Mouse (Mus musculus) liver, embryonic 14.5 days (tissue): ENCODE measurements at regions not wholly inside any gene's neighbourhood (a gene's known extent, or its start where the extent isn't known, plus 50 kb on each side); places are given as distances from the start of the nearest gene placed in this dataset.

Experiments
- ATAC-seq: fragments of 200-750 bp; cut with Nextera tagmentation; 2 replicates; pipeline ENCODE4 v1.8.0; 2017; ENCODE audit warnings: moderate number of reproducible peaks, mild to moderate bottlenecking, moderate library complexity; ENCODE audit not compliant: insufficient read depth
- DNase-seq, 3 experiments: peaks; one replicate each; pipeline ENCODE4 v3.0.0-alpha.2; 2012 to 2013; ENCODE audit warnings: low read depth in 3 of 3, low spot score in 3 of 3
- H3K27ac ChIP-seq: fragments of 300-500 bp; sonication (generic); 2 replicates; pipeline ENCODE4 v1.5.1; 2014; ENCODE audit warnings: moderate library complexity, mild to moderate bottlenecking, control low read depth, inconsistent platforms
- H3K27me3 ChIP-seq: fragments of 300-500 bp; sonication (generic); 2 replicates; pipeline ENCODE4 v1.6.1; 2014; ENCODE audit warnings: mild to moderate bottlenecking, low read length, moderate library complexity; ENCODE audit not compliant: control insufficient read depth, insufficient read depth
- H3K36me3 ChIP-seq: fragments of 300-500 bp; sonication (generic); replicated peaks from 2 replicates; pipeline ENCODE4 v1.6.1; 2014; ENCODE audit warnings: low read depth; ENCODE audit not compliant: control insufficient read depth, insufficient read depth
- H3K4me1 ChIP-seq, 2 experiments: fragments of 200-500 bp in 1 of 2; fragments of 300-500 bp in 1 of 2; sonication (generic) in 1 of 2; replicated peaks; 2 replicates each; pipeline ENCODE4 v1.6.1; 2012 to 2014; ENCODE audit warnings: antibody characterized with exemption in 1 of 2, inconsistent platforms in 1 of 2, low read length in 1 of 2; ENCODE audit not compliant: control insufficient read depth in 2 of 2, insufficient read depth in 2 of 2
- H3K4me2 ChIP-seq: fragments of 300-500 bp; sonication (generic); 2 replicates; pipeline ENCODE4 v1.6.1; 2014; ENCODE audit warnings: low read depth, mild to moderate bottlenecking, control low read depth, moderate library complexity
- H3K4me3 ChIP-seq, 2 experiments: fragments of 200-500 bp in 1 of 2; fragments of 300-500 bp in 1 of 2; sonication (generic) in 1 of 2; 2 replicates each; pipeline ENCODE4 v1.5.1; 2012 to 2014; ENCODE audit warnings: low read depth in 2 of 2, low read length in 2 of 2, mild to moderate bottlenecking in 2 of 2, control low read depth in 1 of 2, inconsistent platforms in 1 of 2, moderate library complexity in 1 of 2; ENCODE audit not compliant: insufficient read depth in 1 of 2
- H3K9ac ChIP-seq: fragments of 300-500 bp; sonication (generic); replicated peaks from 2 replicates; pipeline ENCODE4 v1.6.1; 2014; ENCODE audit warnings: mild to moderate bottlenecking, control low read depth, moderate library complexity
- H3K9me3 ChIP-seq: fragments of 300-500 bp; sonication (generic); 2 replicates; pipeline ENCODE4 v1.6.1; 2016; ENCODE audit warnings: low read length, mixed read lengths; ENCODE audit not compliant: control insufficient read depth
- CTCF ChIP-seq: IDR thresholded peaks from 2 replicates; pipeline ENCODE4 v1.5.1; 2016; ENCODE audit warnings: antibody characterized with exemption, low read depth, control low read depth
- EP300 ChIP-seq: IDR thresholded peaks from 2 replicates; pipeline ENCODE4 v1.6.1; 2016; ENCODE audit warnings: antibody characterized with exemption, low read depth
- WGBS: fragments of 180-500 bp; shearing (Covaris S2); extraction: QIAGEN DNeasy Blood & Tissue Kit; methylation state at CpG from one replicate; pipeline ENCODE4 v1.1.7; 2014; ENCODE audit not compliant: insufficient replicate concordance; 5-methylcytosine and 5-hydroxymethylcytosine counted together

GRCm38 (mm10) chr19:6619546-6619945 lies 76.7 kb upstream of the Slc22a12 start:
- Histone ChIP-seq H3K9ac (no peak overlapping the region), H3K36me3 (no peaks in the 10 kb centered on the region), H3K4me3 (no peak overlapping the region), H3K4me2 (no peak overlapping the region), H3K27ac (no peak overlapping the region), H3K9me3 (no peaks in the 10 kb centered on the region), H3K27me3 (no peaks in the 10 kb centered on the region), H3K4me1 (no peaks in the 10 kb centered on the region)
- whole genome bisulfite sequencing = 70% methylated on average over 6 of the region's 6 CpGs
- ATAC-seq = no peak
- no peak for DNase-seq
- TF ChIP-seq EP300 = no peak
- no peak for TF ChIP-seq CTCF

- Histone ChIP-seq H3K27me3 (no peaks in the 10 kb centered on the region), H3K36me3 (no peaks in the 10 kb centered on the region), H3K9me3 (no peaks in the 10 kb centered on the region), H3K27ac (no peak overlapping the region), H3K4me1 (no peaks in the 10 kb centered on the region), H3K4me2 (no peak overlapping the region), H3K9ac (no peak overlapping the region), H3K4me3 (no peak overlapping the region)
- 66% methylated on average over 5 of the region's 5 CpGs for WGBS
- no peak for ATAC-seq
- peak; percentile 27; the same call in 1 of the 2 replicates for TF ChIP-seq CTCF
- no peak for TF ChIP-seq EP300
- no peak for DNase-seq
Measured at GRCm38 (mm10) chr19:6616659-6617058, 73.8 kb upstream of the Slc22a12 start.

GRCm38 (mm10) chr19:6612441-6612840 lies 69.6 kb upstream of the Slc22a12 start:
- WGBS = 65% methylated on average over 7 of the region's 7 CpGs
- H3K36me3 ChIP-seq = no peaks in the 10 kb centered on the region
- H3K4me2 ChIP-seq = no peak overlapping the region
- H3K9me3 ChIP-seq = no peaks in the 10 kb centered on the region
- no peak for TF ChIP-seq CTCF
- TF ChIP-seq EP300 = no peak
- no peak overlapping the region for H3K27ac ChIP-seq
- DNase-seq (no peak), ATAC-seq (no peak)
- no peak overlapping the region for H3K9ac ChIP-seq
- H3K27me3 ChIP-seq = no peaks in the 10 kb centered on the region
- H3K4me1 ChIP-seq = no peaks in the 10 kb centered on the region
- H3K4me3 ChIP-seq = no peak overlapping the region

- H3K9me3 ChIP-seq = no peaks in the 10 kb centered on the region
- no peak overlapping the region for H3K4me3 ChIP-seq
- 48% methylated on average over 5 of the region's 5 CpGs for WGBS
- DNase-seq (no peak), ATAC-seq (no peak)
- no peaks in the 10 kb centered on the region for H3K36me3 ChIP-seq
- H3K27ac ChIP-seq = no peak overlapping the region
- no peak overlapping the region for H3K9ac ChIP-seq
- no peaks in the 10 kb centered on the region for H3K27me3 ChIP-seq
- TF ChIP-seq CTCF = no peak
- no peak for TF ChIP-seq EP300
- H3K4me2 ChIP-seq = no peak overlapping the region
- H3K4me1 ChIP-seq = no peaks in the 10 kb centered on the region
Measured at GRCm38 (mm10) chr19:6611921-6612320, 69.1 kb upstream of the Slc22a12 start.

- Histone ChIP-seq H3K4me1 (no peaks in the 10 kb centered on the region), H3K9ac (no peak overlapping the region), H3K4me3 (no peak overlapping the region), H3K27ac (no peak overlapping the region), H3K36me3 (no peaks in the 10 kb centered on the region), H3K9me3 (no peaks in the 10 kb centered on the region), H3K27me3 (no peaks in the 10 kb centered on the region), H3K4me2 (no peak overlapping the region)
- 44% methylated on average over 5 of the region's 5 CpGs for WGBS
- ATAC-seq = no peak
- TF ChIP-seq CTCF (no peak), EP300 (no peak)
- DNase-seq = no peak
Measured at GRCm38 (mm10) chr19:6610715-6611114, 67.9 kb upstream of the Slc22a12 start.
